Mouse (Mus musculus): ENCODE results near the gene Slc35e3. TPM values are rescaled to one million over a fixed set of nuclear protein-coding genes. Genes with fewer than 3 reads are reported as not detected.

Gene Slc35e3
- total RNA-seq (2014; rRNA removed) (29.7 and 31.0 TPM in 2 replicates), polyA plus RNA-seq (2015; fragmentation: Nextera tagmentation; extraction: Ambion mirVana) (23.7 and 24.4 TPM in 2 replicates)

GRCm38 (mm10) chr10:117746297-117746883 lies at the start of gene Slc35e3:
Slc35e3 (minus strand) TSS chr10:117746365.
- H3K4me2 ChIP-seq (ENCODE audit: low read depth, low read length, poor library complexity, severe bottlenecking): peak within 1 kb of the TSS; percentile 61
- peak; percentile 97 for ATAC-seq (ENCODE audit: low FRiP score)
- TF ChIP-seq CTCF (IDR thresholded peaks at IDR 0.05): no peak
- peak within 1 kb of the TSS; percentile 63 for H3K9ac ChIP-seq (replicated peaks; ENCODE audit: low read length, poor library complexity, severe bottlenecking)
- peaks cover 9% of the 10 kb centered on the region for H3K36me3 ChIP-seq (ENCODE audit: insufficient read depth, low read length)
- peaks cover 9% of the 10 kb centered on the region; the same call in 1 of the 2 replicates for H3K4me1 ChIP-seq (ENCODE audit: insufficient read depth, low read length)
- H3K27me3 ChIP-seq (ENCODE audit: insufficient read depth, low read length): no peaks in the 10 kb centered on the region
- peak; percentile 95 for DNase-seq (ENCODE audit: low spot score)
- H3K9me3 ChIP-seq (ENCODE audit: low read length): no peaks in the 10 kb centered on the region
- peak within 1 kb of the TSS; percentile 51; the same call in 1 of the 2 replicates for H3K27ac ChIP-seq (ENCODE audit: low read depth, low read length)
- 15% methylated on average over 44 of the region's 46 CpGs for WGBS
- peak within 1 kb of the TSS; percentile 55 for H3K4me3 ChIP-seq (ENCODE audit: low read depth, low read length)

- Histone ChIP-seq H3K4me2 (ENCODE audit: low read depth, low read length, poor library complexity, severe bottlenecking) (no peak overlapping the region), H3K27ac (ENCODE audit: low read depth, low read length) (no peak overlapping the region), H3K36me3 (ENCODE audit: insufficient read depth, low read length) (no peaks in the 10 kb centered on the region), H3K9ac (replicated peaks; ENCODE audit: low read length, poor library complexity, severe bottlenecking) (no peak overlapping the region), H3K27me3 (ENCODE audit: insufficient read depth, low read length) (no peaks in the 10 kb centered on the region), H3K9me3 (ENCODE audit: low read length) (no peaks in the 10 kb centered on the region), H3K4me1 (ENCODE audit: insufficient read depth, low read length) (no peaks in the 10 kb centered on the region), H3K4me3 (ENCODE audit: low read depth, low read length) (no peak overlapping the region)
- DNase-seq (ENCODE audit: low spot score) (no peak), ATAC-seq (ENCODE audit: low FRiP score) (no peak)
- 73% methylated on average over 4 of the region's 4 CpGs for WGBS
- no peak for TF ChIP-seq CTCF (IDR thresholded peaks at IDR 0.05)
Measured at GRCm38 (mm10) chr10:117795206-117795605, 49.0 kb upstream of the Slc35e3 start.

- no peaks in the 10 kb centered on the region for H3K9me3 ChIP-seq (ENCODE audit: low read length)
- H3K36me3 ChIP-seq (ENCODE audit: insufficient read depth, low read length): no peaks in the 10 kb centered on the region
- no peaks in the 10 kb centered on the region for H3K4me1 ChIP-seq (ENCODE audit: insufficient read depth, low read length)
- no peak for DNase-seq (ENCODE audit: low spot score)
- no peak for ATAC-seq (ENCODE audit: low FRiP score)
- H3K9ac ChIP-seq (replicated peaks; ENCODE audit: low read length, poor library complexity, severe bottlenecking): no peak overlapping the region
- H3K27me3 ChIP-seq (ENCODE audit: insufficient read depth, low read length): no peaks in the 10 kb centered on the region
- H3K4me2 ChIP-seq (ENCODE audit: low read depth, low read length, poor library complexity, severe bottlenecking): peak overlapping the region; percentile 56; the same call in 1 of the 2 replicates
- TF ChIP-seq CTCF (IDR thresholded peaks at IDR 0.05): no peak
- no peak overlapping the region for H3K27ac ChIP-seq (ENCODE audit: low read depth, low read length)
- H3K4me3 ChIP-seq (ENCODE audit: low read depth, low read length): peak overlapping the region; percentile 90; the same call in 1 of the 2 replicates
- WGBS: 83% methylated on average over 11 of the region's 11 CpGs
Measured at GRCm38 (mm10) chr10:117793436-117794030, 47.4 kb upstream of the Slc35e3 start.

- no peaks in the 10 kb centered on the region for H3K36me3 ChIP-seq (ENCODE audit: insufficient read depth, low read length)
- under 1% methylated on average over 75 of the region's 75 CpGs for WGBS
- peak; percentile 98 for ATAC-seq (ENCODE audit: low FRiP score)
- no peaks in the 10 kb centered on the region for H3K27me3 ChIP-seq (ENCODE audit: insufficient read depth, low read length)
- TF ChIP-seq CTCF (IDR thresholded peaks at IDR 0.05): no peak; the same call in 1 of the 2 replicates
- no peaks in the 10 kb centered on the region for H3K4me1 ChIP-seq (ENCODE audit: insufficient read depth, low read length)
- H3K27ac ChIP-seq (ENCODE audit: low read depth, low read length): 0 out of 2 replicates have a peak within 1 kb of the TSS, but pooled peaks have one; percentile 51
- H3K9ac ChIP-seq (replicated peaks; ENCODE audit: low read length, poor library complexity, severe bottlenecking): peak within 1 kb of the TSS; percentile 76
- DNase-seq (ENCODE audit: low spot score): peak; percentile 99
- peak within 1 kb of the TSS; percentile 90 for H3K4me3 ChIP-seq (ENCODE audit: low read depth, low read length)
- peak within 1 kb of the TSS; percentile 60 for H3K4me2 ChIP-seq (ENCODE audit: low read depth, low read length, poor library complexity, severe bottlenecking)
- H3K9me3 ChIP-seq (ENCODE audit: low read length): no peaks in the 10 kb centered on the region
Measured at GRCm38 (mm10) chr10:117792141-117793091, 46.3 kb upstream of the Slc35e3 start, which contains the start of gene Nup107. Nup107 (minus strand) TSS chr10:117792705.

- Histone ChIP-seq H3K36me3 (ENCODE audit: insufficient read depth, low read length) (peaks cover 4% of the 10 kb centered on the region), H3K27me3 (ENCODE audit: insufficient read depth, low read length) (no peaks in the 10 kb centered on the region), H3K4me1 (ENCODE audit: insufficient read depth, low read length) (no peaks in the 10 kb centered on the region), H3K4me3 (ENCODE audit: low read depth, low read length) (no peak overlapping the region), H3K27ac (ENCODE audit: low read depth, low read length) (no peak overlapping the region), H3K4me2 (ENCODE audit: low read depth, low read length, poor library complexity, severe bottlenecking) (no peak overlapping the region), H3K9ac (replicated peaks; ENCODE audit: low read length, poor library complexity, severe bottlenecking) (no peak overlapping the region), H3K9me3 (ENCODE audit: low read length) (no peaks in the 10 kb centered on the region)
- ATAC-seq (ENCODE audit: low FRiP score) (no peak), DNase-seq (ENCODE audit: low spot score) (no peak)
- 93% methylated on average over 2 of the region's 2 CpGs for whole genome bisulfite sequencing
- no peak for TF ChIP-seq CTCF (IDR thresholded peaks at IDR 0.05)
Measured at GRCm38 (mm10) chr10:117791171-117791470, 45.0 kb upstream of the Slc35e3 start.
